Mouse (Mus musculus) frontal cortex, postnatal 25 days (tissue): ENCODE results near the gene Pilra.

Experiments used
- DNase-seq, 2 experiments: peaks; one replicate each; pipeline ENCODE4 v3.0.0; 2022; ENCODE audit warnings: low spot score in 2 of 2

The Pilra gene

GRCm38 (mm10) chr5:137779053-137779933 lies 56.8 kb downstream of the Pilra start:
- no peak for DNase-seq

- DNase-seq: peak; percentile 96
Observed at GRCm38 (mm10) chr5:137778635-137779034, 57.4 kb downstream of the Pilra start, which contains the start of gene Ppp1r35. Gene Ppp1r35 (plus strand): TSS chr5:137778849.

- DNase-seq: no peak
Observed at GRCm38 (mm10) chr5:137777267-137777845, 58.7 kb downstream of the Pilra start.

GRCm38 (mm10) chr5:137776408-137776918 lies 59.6 kb downstream of the Pilra start:
- no peak for DNase-seq

- no peak for DNase-seq
Observed at GRCm38 (mm10) chr5:137775587-137776290, 60.3 kb downstream of the Pilra start.

GRCm38 (mm10) chr5:137772755-137773154 lies 63.3 kb downstream of the Pilra start:
- no peak for DNase-seq
